Mouse (Mus musculus): Measurements from ENCODE around the gene Cdk5rap1. TPM values are rescaled to one million over a fixed set of nuclear protein-coding genes. Genes with fewer than 3 reads are reported as not detected.
"Not testable (repeated sequence)": the region's sequence is repeated elsewhere in the genome, so short reads cannot be mapped to it uniquely, and the experiment has no call there.

The Cdk5rap1 gene
- polyA plus RNA-seq, 1 experiment: 19.0 TPM

DNA sequence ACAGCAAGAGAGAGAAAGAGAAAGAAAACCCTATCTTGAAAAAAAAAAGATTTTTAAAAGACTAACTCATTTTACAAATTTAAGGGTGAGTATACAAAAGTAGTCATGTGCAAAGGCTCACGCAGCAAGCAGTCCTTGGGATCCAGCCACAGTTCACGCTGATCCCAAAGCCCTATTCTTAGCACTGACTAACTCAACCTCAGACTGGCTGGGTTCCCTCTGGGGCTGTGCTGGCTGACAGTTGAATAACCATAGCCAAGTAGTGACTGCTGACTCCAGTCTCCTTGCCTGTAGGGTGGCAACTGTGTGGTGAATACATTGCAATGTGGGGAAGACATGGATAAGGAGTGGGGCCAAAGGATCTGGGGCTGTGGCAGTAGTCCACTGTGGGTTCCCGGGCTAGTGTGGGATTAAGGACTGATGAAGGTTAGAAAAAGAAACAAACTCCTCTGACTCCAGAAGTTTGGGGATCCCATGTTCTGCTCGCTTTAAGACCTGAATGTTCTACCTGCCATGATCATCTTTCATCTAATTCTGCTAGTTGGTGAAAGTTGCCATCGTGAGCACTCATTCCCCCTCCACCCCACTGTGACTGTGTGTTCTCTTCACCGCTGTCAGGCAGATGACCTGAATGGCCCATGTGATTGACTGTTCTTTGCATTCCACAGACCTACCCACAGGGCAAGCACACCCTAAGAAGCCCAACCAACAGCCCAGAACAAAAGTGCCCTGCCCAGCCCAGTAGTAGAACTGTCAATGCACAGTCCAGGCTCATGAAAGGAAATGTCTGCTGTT lies 2.2 kb upstream of the Cdk5rap1 start:
- Histone ChIP-seq H3K4me1 (ENCODE audit: control insufficient read depth, insufficient read depth, low read length) (peaks cover 6% of the 10 kb centered on the region; the same call in 1 of the 2 replicates), H3K36me3 (ENCODE audit: control insufficient read depth, insufficient read depth, low read length) (no peaks in the 10 kb centered on the region), H3K4me3 (ENCODE audit: insufficient read depth, low read depth, low read length) (no peak overlapping the region), H3K27ac (ENCODE audit: insufficient read depth, low read depth, low read length) (no peak overlapping the region), H3K27me3 (replicated peaks; ENCODE audit: control insufficient read depth, insufficient read depth, low read length) (no peaks in the 10 kb centered on the region)
- DNase-seq: peak; percentile 32
- TF ChIP-seq CTCF (conservative IDR thresholded peaks at IDR 0.05; ENCODE audit: insufficient read depth, insufficient read length, low read depth, low read length) (no peak), POLR2A (IDR thresholded peaks at IDR 0.05; ENCODE audit: low read depth, low read length) (no peak)
- 77% methylated on average over 6 of the region's 6 CpGs for WGBS

DNA sequence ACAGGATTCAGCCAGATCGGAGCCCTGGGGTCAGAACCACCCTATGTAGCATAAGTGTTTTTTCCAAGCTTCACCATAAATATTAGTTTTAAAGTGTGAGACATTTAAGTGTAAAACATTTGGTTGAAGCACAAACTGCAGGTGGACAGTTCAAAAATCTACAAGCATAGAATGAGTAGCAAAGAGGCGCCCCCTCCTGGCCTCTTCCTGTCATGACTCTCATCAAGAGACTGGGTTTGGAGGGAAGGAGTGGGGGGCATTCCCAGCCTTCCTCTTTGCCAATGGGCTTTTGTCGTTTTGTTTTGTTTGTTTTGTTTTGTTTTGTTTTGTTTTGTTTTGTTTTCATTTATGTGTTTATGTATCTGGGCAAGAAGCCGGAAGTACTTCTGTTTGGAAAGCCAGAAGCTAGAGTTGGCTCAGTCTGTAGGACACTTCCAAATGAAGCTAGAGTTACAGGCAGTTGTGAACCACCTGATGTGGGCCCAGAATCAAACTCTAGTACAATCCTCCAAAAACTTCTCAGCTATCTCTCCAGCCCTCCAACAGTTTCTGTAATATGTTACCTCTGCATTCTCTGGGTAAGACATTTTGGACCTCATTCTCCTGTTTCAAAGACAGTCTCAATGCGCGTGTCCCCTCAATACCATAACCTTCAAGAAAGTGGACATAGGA lies 1.3 kb upstream of the Cdk5rap1 start:
- TF ChIP-seq CTCF (conservative IDR thresholded peaks at IDR 0.05; ENCODE audit: insufficient read depth, insufficient read length, low read depth, low read length) (peak; percentile 59), POLR2A (IDR thresholded peaks at IDR 0.05; ENCODE audit: low read depth, low read length) (no peak)
- peak; percentile 70 for DNase-seq
- 55% methylated on average over 6 of the region's 6 CpGs for WGBS
- Histone ChIP-seq H3K27ac (ENCODE audit: insufficient read depth, low read depth, low read length) (no peak overlapping the region), H3K36me3 (ENCODE audit: control insufficient read depth, insufficient read depth, low read length) (no peaks in the 10 kb centered on the region), H3K4me3 (ENCODE audit: insufficient read depth, low read depth, low read length) (no peak overlapping the region), H3K27me3 (replicated peaks; ENCODE audit: control insufficient read depth, insufficient read depth, low read length) (no peaks in the 10 kb centered on the region), H3K4me1 (ENCODE audit: control insufficient read depth, insufficient read depth, low read length) (peaks cover 6% of the 10 kb centered on the region; the same call in 1 of the 2 replicates)

DNA sequence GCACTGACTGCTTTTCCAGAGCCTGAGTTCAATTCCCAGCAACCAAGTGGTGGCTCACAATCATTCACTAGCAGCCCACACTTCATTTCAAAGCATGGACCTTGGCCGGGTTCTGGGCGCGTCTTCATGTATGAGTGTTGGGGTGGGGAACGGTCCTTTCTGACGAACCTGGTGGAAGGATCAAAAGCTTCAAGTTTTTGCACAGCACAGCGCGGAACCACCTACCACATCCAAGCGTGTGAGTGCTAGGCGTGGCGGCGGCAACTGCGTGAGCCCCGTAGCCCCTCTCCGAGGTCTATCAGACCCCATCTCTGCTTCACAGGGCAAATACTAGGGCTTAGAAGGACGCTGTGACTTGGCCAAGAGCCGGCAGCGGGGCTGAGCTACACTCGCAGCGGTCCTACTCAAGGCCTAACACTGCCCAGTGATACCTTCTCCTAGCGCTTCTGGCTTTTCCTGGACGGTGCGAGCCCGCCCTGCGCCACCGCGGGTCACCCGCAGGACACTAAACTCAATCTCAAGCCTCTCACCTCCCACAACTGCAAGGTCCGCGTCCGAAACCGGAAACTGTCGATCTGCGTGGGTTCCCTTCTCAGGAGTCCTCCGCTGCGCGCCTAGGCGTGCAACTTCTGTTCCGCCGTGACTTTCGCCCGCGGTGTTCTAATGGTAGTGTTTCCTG lies 520 bp downstream of the Cdk5rap1 start:
- Histone ChIP-seq H3K4me3 (ENCODE audit: insufficient read depth, low read depth, low read length) (peak overlapping the region; percentile 97), H3K4me1 (ENCODE audit: control insufficient read depth, insufficient read depth, low read length) (peaks cover 6% of the 10 kb centered on the region; the same call in 1 of the 2 replicates), H3K27ac (ENCODE audit: insufficient read depth, low read depth, low read length) (peak overlapping the region; percentile 81), H3K27me3 (replicated peaks; ENCODE audit: control insufficient read depth, insufficient read depth, low read length) (no peaks in the 10 kb centered on the region), H3K36me3 (ENCODE audit: control insufficient read depth, insufficient read depth, low read length) (0 out of 2 replicates have a peak, but pooled peaks cover 2% of the 10 kb centered on the region)
- DNase-seq: peak; percentile 94
- TF ChIP-seq CTCF (conservative IDR thresholded peaks at IDR 0.05; ENCODE audit: insufficient read depth, insufficient read length, low read depth, low read length) (peak; percentile 25; the same call in 1 of the 2 replicates), POLR2A (IDR thresholded peaks at IDR 0.05; ENCODE audit: low read depth, low read length) (peak; percentile 95)
- under 1% methylated on average over 42 of the region's 42 CpGs for WGBS

DNA sequence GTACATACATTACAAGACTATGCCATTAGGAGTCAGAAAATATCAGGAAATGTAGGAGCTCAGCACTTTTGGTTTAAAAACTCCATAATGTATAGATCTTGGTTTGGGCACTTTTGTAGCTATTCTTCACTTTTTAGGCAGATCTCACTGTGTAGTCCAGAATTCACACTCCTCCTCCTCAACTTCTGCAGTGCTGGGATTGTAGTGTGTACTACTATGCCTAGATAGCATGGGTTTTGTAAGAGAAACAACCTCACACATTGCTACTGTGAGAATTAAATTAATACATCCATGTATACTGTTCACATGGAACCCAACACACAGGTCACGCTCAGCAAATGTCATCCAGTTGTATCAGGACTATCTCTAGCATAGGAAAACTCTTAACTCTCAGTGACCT lies 5.3 kb downstream of the Cdk5rap1 start:
- H3K36me3 ChIP-seq (ENCODE audit: control insufficient read depth, insufficient read depth, low read length): peaks cover 10% of the 10 kb centered on the region; the same call in 1 of the 2 replicates
- whole genome bisulfite sequencing: 95% methylated on average over 1 of the region's 1 CpGs

DNA sequence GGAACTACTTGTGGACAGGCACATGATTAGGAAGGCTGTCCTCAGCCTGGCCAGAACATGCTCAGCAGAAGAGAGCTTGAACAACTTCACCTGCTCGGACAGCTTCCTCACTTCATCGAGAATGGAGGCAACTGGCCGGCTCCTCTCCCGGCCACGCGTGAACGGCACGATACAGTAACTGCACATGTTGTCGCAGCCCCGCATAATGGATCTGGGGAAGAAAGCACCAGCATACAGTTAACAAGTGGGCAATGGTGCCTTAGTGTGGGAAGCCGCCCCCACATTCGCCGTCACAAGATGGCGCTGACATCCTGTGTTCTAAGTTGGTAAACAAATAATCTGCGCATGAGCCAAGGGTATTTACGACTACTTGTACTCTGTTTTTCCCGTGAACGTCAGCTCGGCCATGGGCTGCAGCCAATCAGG lies 18.8 kb downstream of the Cdk5rap1 start:
- Histone ChIP-seq H3K27ac (ENCODE audit: insufficient read depth, low read depth, low read length) (peak overlapping the region; percentile 49; the same call in 1 of the 2 replicates), H3K4me3 (ENCODE audit: insufficient read depth, low read depth, low read length) (peak overlapping the region; percentile 27; the same call in 1 of the 2 replicates)
- H3K36me3 ChIP-seq (ENCODE audit: control insufficient read depth, insufficient read depth, low read length); H3K27me3 ChIP-seq (replicated peaks; ENCODE audit: control insufficient read depth, insufficient read depth, low read length); H3K4me1 ChIP-seq (ENCODE audit: control insufficient read depth, insufficient read depth, low read length): not testable (repeated sequence)
- 27% methylated on average over 16 of the region's 19 CpGs for WGBS
- peak; percentile 27 for DNase-seq

More for the DNA sequence above, 5.3 kb downstream of the Cdk5rap1 start:
- Histone ChIP-seq H3K27me3 (replicated peaks; ENCODE audit: control insufficient read depth, insufficient read depth, low read length) (no peaks in the 10 kb centered on the region), H3K4me1 (ENCODE audit: control insufficient read depth, insufficient read depth, low read length) (no peaks in the 10 kb centered on the region), H3K27ac (ENCODE audit: insufficient read depth, low read depth, low read length) (no peak overlapping the region), H3K4me3 (ENCODE audit: insufficient read depth, low read depth, low read length) (no peak overlapping the region)
- no peak for DNase-seq
- TF ChIP-seq POLR2A (IDR thresholded peaks at IDR 0.05; ENCODE audit: low read depth, low read length): no peak
- TF ChIP-seq CTCF (conservative IDR thresholded peaks at IDR 0.05; ENCODE audit: insufficient read depth, insufficient read length, low read depth, low read length): no peak

DNA sequence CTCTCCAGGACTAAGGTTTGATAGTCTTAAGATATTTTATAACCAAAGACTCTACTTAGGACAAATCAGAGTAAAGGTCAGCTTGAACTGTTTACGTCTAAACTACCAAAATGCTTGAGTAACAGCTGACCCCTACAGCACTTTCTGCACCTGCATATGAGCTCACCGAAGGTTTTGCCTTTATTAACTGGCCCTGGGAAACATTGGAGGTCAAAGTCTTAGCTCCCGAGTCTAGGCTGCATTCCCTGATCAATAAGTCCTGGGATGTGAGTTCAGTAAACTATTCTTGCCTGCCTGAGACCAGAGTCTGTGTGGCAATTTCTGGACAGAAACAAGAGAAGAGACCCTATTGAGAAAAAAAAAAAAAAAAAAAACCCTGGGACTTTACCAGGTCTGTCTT lies 24.7 kb downstream of the Cdk5rap1 start:
- DNase-seq: no peak
- Histone ChIP-seq H3K36me3 (ENCODE audit: control insufficient read depth, insufficient read depth, low read length) (peaks cover 10% of the 10 kb centered on the region), H3K27ac (ENCODE audit: insufficient read depth, low read depth, low read length) (no peak overlapping the region), H3K4me1 (ENCODE audit: control insufficient read depth, insufficient read depth, low read length) (no peaks in the 10 kb centered on the region), H3K4me3 (ENCODE audit: insufficient read depth, low read depth, low read length) (no peak overlapping the region), H3K27me3 (replicated peaks; ENCODE audit: control insufficient read depth, insufficient read depth, low read length) (no peaks in the 10 kb centered on the region)
- TF ChIP-seq POLR2A (IDR thresholded peaks at IDR 0.05; ENCODE audit: low read depth, low read length) (no peak), CTCF (conservative IDR thresholded peaks at IDR 0.05; ENCODE audit: insufficient read depth, insufficient read length, low read depth, low read length) (no peak)
- WGBS: 64% methylated on average over 3 of the region's 3 CpGs

DNA sequence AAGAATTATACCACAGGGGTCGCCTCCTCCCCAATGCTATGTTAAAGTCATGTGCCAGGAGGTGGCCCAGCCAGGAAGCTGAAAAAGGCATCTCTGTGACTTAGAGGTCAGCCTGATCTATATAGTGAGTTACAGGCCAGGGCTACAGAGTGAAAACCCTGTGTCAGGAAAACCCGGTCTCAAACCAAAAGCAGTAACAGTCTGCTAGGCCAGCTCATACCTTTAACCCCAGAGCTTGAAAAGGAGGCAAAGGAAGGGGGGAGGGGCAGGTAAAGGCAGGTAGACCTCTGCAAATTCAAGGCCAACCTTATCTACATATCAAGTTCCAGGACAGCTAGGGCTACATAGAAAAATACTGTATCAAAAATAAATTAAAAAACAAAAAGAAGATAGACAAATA lies 33.5 kb downstream of the Cdk5rap1 start:
- 64% methylated on average over 2 of the region's 2 CpGs for WGBS
- Histone ChIP-seq H3K27ac (ENCODE audit: insufficient read depth, low read depth, low read length) (no peak overlapping the region), H3K27me3 (replicated peaks; ENCODE audit: control insufficient read depth, insufficient read depth, low read length) (no peaks in the 10 kb centered on the region), H3K4me3 (ENCODE audit: insufficient read depth, low read depth, low read length) (no peak overlapping the region), H3K36me3 (ENCODE audit: control insufficient read depth, insufficient read depth, low read length) (peaks cover 7% of the 10 kb centered on the region), H3K4me1 (ENCODE audit: control insufficient read depth, insufficient read depth, low read length) (no peaks in the 10 kb centered on the region)
- no peak for TF ChIP-seq POLR2A (IDR thresholded peaks at IDR 0.05; ENCODE audit: low read depth, low read length)
- TF ChIP-seq CTCF (conservative IDR thresholded peaks at IDR 0.05; ENCODE audit: insufficient read depth, insufficient read length, low read depth, low read length): no peak
- no peak for DNase-seq
